Mouse (Mus musculus): ENCODE results near the gene Znrf1. TPM values are rescaled to one million over a fixed set of nuclear protein-coding genes. Genes with fewer than 3 reads are reported as not detected.
A peak's percentile ranks its signal among the peaks of the same experiment; 100 is the strongest.

Znrf1 gene
- polyA plus RNA-seq, 1 experiment, result 111 TPM

DNA sequence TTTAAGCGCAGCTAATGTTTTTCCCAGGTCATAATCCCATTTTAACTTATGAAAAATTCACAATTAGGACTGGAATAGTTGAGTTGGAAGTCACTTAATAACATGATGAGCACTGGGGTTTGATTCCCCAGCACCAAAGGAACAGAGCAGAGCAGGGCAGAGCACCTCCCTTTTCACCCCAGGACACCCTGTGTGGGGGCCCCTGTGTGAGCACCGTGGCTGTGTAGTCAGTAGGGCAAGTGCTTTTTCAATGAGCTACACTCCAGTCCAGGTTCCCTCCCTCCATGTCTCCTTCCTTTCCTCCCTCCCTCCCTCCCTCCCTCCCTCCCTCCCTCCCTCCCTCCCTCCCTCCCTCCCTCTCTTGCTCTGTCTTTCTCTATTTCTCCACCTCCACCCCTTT is 28.2 kb downstream of the Znrf1 start:
- no peak for DNase-seq
- Histone ChIP-seq H3K27me3 (ENCODE audit: control insufficient read depth, insufficient read depth, low read length) (no peaks in the 10 kb centered on the region), H3K4me3 (replicated peaks; ENCODE audit: insufficient read depth, low read depth, low read length) (no peak overlapping the region), H3K4me1 (ENCODE audit: control insufficient read depth, insufficient read depth, low read length) (peaks cover 5% of the 10 kb centered on the region; the same call in 1 of the 2 replicates), H3K27ac (ENCODE audit: insufficient read depth, low read length) (no peak overlapping the region)
- TF ChIP-seq POLR2A (IDR thresholded peaks at IDR 0.05; ENCODE audit: borderline replicate concordance, insufficient read depth, low read length) (no peak), CTCF (IDR thresholded peaks at IDR 0.05; ENCODE audit: borderline replicate concordance, insufficient read depth, low read depth, low read length) (no peak)
- WGBS, result 75% methylated on average over 2 of the region's 2 CpGs

GRCm38 (mm10) chr8:111565784-111566191 is 29.9 kb downstream of the Znrf1 start:
- Histone ChIP-seq H3K27ac (ENCODE audit: insufficient read depth, low read length) (no peak overlapping the region), H3K4me1 (ENCODE audit: control insufficient read depth, insufficient read depth, low read length) (peaks cover 12% of the 10 kb centered on the region; the same call in 1 of the 2 replicates), H3K27me3 (ENCODE audit: control insufficient read depth, insufficient read depth, low read length) (no peaks in the 10 kb centered on the region), H3K4me3 (replicated peaks; ENCODE audit: insufficient read depth, low read depth, low read length) (no peak overlapping the region)
- no peak for DNase-seq
- 13% methylated on average over 5 of the region's 5 CpGs for whole genome bisulfite sequencing
- TF ChIP-seq CTCF (IDR thresholded peaks at IDR 0.05; ENCODE audit: borderline replicate concordance, insufficient read depth, low read depth, low read length) (no peak), POLR2A (IDR thresholded peaks at IDR 0.05; ENCODE audit: borderline replicate concordance, insufficient read depth, low read length) (no peak)

- DNase-seq, result no peak
- H3K4me1 ChIP-seq (ENCODE audit: control insufficient read depth, insufficient read depth, low read length), result peaks cover 12% of the 10 kb centered on the region; the same call in 1 of the 2 replicates
- no peaks in the 10 kb centered on the region for H3K27me3 ChIP-seq (ENCODE audit: control insufficient read depth, insufficient read depth, low read length)
- 75% methylated on average over 9 of the region's 9 CpGs for WGBS
- TF ChIP-seq POLR2A (IDR thresholded peaks at IDR 0.05; ENCODE audit: borderline replicate concordance, insufficient read depth, low read length) (no peak), CTCF (IDR thresholded peaks at IDR 0.05; ENCODE audit: borderline replicate concordance, insufficient read depth, low read depth, low read length) (no peak)
- no peak overlapping the region for H3K4me3 ChIP-seq (replicated peaks; ENCODE audit: insufficient read depth, low read depth, low read length)
- no peak overlapping the region for H3K27ac ChIP-seq (ENCODE audit: insufficient read depth, low read length)
Observed at GRCm38 (mm10) chr8:111566326-111566725, 30.4 kb downstream of the Znrf1 start.

DNA sequence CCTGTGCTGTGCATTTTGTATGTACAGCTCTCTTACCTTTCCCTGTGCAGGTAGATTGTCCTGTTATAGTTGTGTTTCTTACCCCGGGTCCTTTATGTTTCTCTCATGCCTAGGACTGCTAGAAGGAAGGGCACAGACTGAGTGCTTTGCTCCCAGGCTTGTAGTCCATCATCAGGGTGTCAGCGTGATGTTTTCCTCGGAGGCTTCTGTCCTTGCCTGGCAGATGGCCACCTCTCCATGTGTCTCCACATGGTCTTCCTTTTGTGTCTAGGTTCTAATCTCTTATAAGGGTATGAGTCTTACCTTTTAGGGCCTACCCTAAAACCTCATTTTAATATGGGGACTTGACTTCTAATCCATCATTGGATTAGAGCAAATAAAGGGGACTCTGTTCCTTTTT is 31.7 kb downstream of the Znrf1 start:
- peaks cover 12% of the 10 kb centered on the region; the same call in 1 of the 2 replicates for H3K4me1 ChIP-seq (ENCODE audit: control insufficient read depth, insufficient read depth, low read length)
- WGBS, result 23% methylated on average over 3 of the region's 3 CpGs

DNA sequence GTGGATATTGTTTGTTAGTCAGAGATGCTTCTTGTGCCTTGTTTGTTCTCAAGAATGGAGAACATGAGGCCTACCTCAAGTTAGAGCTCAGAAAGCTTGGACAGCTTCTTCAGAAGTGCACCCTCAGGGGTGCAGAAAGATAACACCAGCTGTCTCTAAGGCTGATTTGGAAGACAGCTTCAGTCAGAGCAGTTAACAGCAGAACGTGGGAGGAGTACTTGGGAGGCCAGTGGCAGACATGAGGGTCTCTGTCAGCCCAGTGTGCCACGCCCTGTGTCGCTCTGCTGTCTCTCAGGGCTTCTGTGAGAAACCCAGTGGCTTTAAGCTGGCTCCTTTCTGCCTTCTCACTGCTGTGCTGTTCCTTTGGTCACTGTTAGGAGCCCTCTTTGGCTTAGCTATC is 32.1 kb downstream of the Znrf1 start:
- peaks cover 12% of the 10 kb centered on the region; the same call in 1 of the 2 replicates for H3K4me1 ChIP-seq (ENCODE audit: control insufficient read depth, insufficient read depth, low read length)
- WGBS, result 66% methylated on average over 3 of the region's 3 CpGs
- no peak overlapping the region for H3K4me3 ChIP-seq (replicated peaks; ENCODE audit: insufficient read depth, low read depth, low read length)
- DNase-seq, result no peak
- H3K27ac ChIP-seq (ENCODE audit: insufficient read depth, low read length), result no peak overlapping the region
- TF ChIP-seq POLR2A (IDR thresholded peaks at IDR 0.05; ENCODE audit: borderline replicate concordance, insufficient read depth, low read length) (no peak), CTCF (IDR thresholded peaks at IDR 0.05; ENCODE audit: borderline replicate concordance, insufficient read depth, low read depth, low read length) (no peak)
- no peaks in the 10 kb centered on the region for H3K27me3 ChIP-seq (ENCODE audit: control insufficient read depth, insufficient read depth, low read length)

More for the DNA sequence above, 31.7 kb downstream of the Znrf1 start:
- Histone ChIP-seq H3K4me3 (replicated peaks; ENCODE audit: insufficient read depth, low read depth, low read length) (no peak overlapping the region), H3K27me3 (ENCODE audit: control insufficient read depth, insufficient read depth, low read length) (no peaks in the 10 kb centered on the region), H3K27ac (ENCODE audit: insufficient read depth, low read length) (no peak overlapping the region)
- no peak for TF ChIP-seq CTCF (IDR thresholded peaks at IDR 0.05; ENCODE audit: borderline replicate concordance, insufficient read depth, low read depth, low read length)
- TF ChIP-seq POLR2A (IDR thresholded peaks at IDR 0.05; ENCODE audit: borderline replicate concordance, insufficient read depth, low read length), result no peak
- peak; percentile 57 to 71 for DNase-seq

DNA sequence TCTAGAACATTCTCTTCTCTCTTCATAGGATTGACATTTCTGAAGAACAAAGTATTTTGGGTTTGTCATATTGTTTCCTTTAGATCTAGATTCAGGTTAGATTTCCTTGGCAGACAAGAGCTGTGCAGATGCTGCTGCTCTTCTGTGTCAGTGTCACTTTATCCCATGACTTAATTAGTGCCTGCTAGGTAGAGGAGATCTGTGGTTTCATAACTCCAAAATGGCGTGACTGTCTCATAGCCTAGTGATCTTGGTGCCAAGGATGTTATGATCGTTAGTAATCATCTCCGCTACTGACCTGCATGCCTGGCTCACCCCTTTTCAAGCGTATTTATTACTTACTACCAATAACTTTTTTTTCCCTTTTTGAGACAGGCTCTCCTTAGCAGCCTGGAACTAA is 34.0 kb downstream of the Znrf1 start:
- H3K4me1 ChIP-seq (ENCODE audit: control insufficient read depth, insufficient read depth, low read length), result peaks cover 12% of the 10 kb centered on the region; the same call in 1 of the 2 replicates
- peak in 1 of 2 experiments; percentile 27 for DNase-seq
- no peak overlapping the region for H3K27ac ChIP-seq (ENCODE audit: insufficient read depth, low read length)

GRCm38 (mm10) chr8:111570432-111570831 is 34.5 kb downstream of the Znrf1 start:
- Histone ChIP-seq H3K27me3 (ENCODE audit: control insufficient read depth, insufficient read depth, low read length) (no peaks in the 10 kb centered on the region), H3K4me1 (ENCODE audit: control insufficient read depth, insufficient read depth, low read length) (peaks cover 12% of the 10 kb centered on the region; the same call in 1 of the 2 replicates), H3K27ac (ENCODE audit: insufficient read depth, low read length) (no peak overlapping the region), H3K4me3 (replicated peaks; ENCODE audit: insufficient read depth, low read depth, low read length) (no peak overlapping the region)
- DNase-seq, result no peak
- WGBS, result 74% methylated on average over 2 of the region's 2 CpGs
- no peak for TF ChIP-seq POLR2A (IDR thresholded peaks at IDR 0.05; ENCODE audit: borderline replicate concordance, insufficient read depth, low read length)
- TF ChIP-seq CTCF (IDR thresholded peaks at IDR 0.05; ENCODE audit: borderline replicate concordance, insufficient read depth, low read depth, low read length), result no peak

More for the DNA sequence above, 34.0 kb downstream of the Znrf1 start:
- Histone ChIP-seq H3K4me3 (replicated peaks; ENCODE audit: insufficient read depth, low read depth, low read length) (no peak overlapping the region), H3K27me3 (ENCODE audit: control insufficient read depth, insufficient read depth, low read length) (no peaks in the 10 kb centered on the region)
- 47% methylated on average over 4 of the region's 4 CpGs for WGBS
- TF ChIP-seq CTCF (IDR thresholded peaks at IDR 0.05; ENCODE audit: borderline replicate concordance, insufficient read depth, low read depth, low read length) (no peak), POLR2A (IDR thresholded peaks at IDR 0.05; ENCODE audit: borderline replicate concordance, insufficient read depth, low read length) (no peak)

GRCm38 (mm10) chr8:111571661-111572060 is 35.8 kb downstream of the Znrf1 start:
- Histone ChIP-seq H3K4me1 (ENCODE audit: control insufficient read depth, insufficient read depth, low read length) (peaks cover 7% of the 10 kb centered on the region; the same call in 1 of the 2 replicates), H3K27ac (ENCODE audit: insufficient read depth, low read length) (no peak overlapping the region), H3K4me3 (replicated peaks; ENCODE audit: insufficient read depth, low read depth, low read length) (no peak overlapping the region), H3K27me3 (ENCODE audit: control insufficient read depth, insufficient read depth, low read length) (no peaks in the 10 kb centered on the region)
- WGBS, result 94% methylated on average over 10 of the region's 10 CpGs
- no peak for TF ChIP-seq POLR2A (IDR thresholded peaks at IDR 0.05; ENCODE audit: borderline replicate concordance, insufficient read depth, low read length)
- TF ChIP-seq CTCF (IDR thresholded peaks at IDR 0.05; ENCODE audit: borderline replicate concordance, insufficient read depth, low read depth, low read length), result no peak
- DNase-seq, result no peak
